Comparison of ENCODE assay signal across 14 mouse cellular contexts in genomic region chr4:74277486-74277885, GRCm38 (mm10). TPM values are rescaled to one million over a fixed set of nuclear protein-coding genes. Genes with fewer than 3 reads are reported as not detected.
A peak's percentile ranks its signal among the peaks of the same experiment; 100 is the strongest.
DNase-seq lines count a peak whose midpoint lies in the region; ATAC-seq lines count a peak whose summit lies in the region.
"Had no signal": no experiment of that assay in that cellular context is flagged by ENCODE, and none has a peak within 500 bp of the region (broad histone marks: within the 10 kb centered on the region; RNA-seq: fewer than 3 reads in every experiment).

No protein-coding gene starts in this region.

- 87% methylated on average over 1 of the region's 1 CpGs for WGBS in embryonic facial prominence, embryonic 12.5 days
- WGBS in embryonic facial prominence, embryonic 10.5 days = 84% methylated on average over 1 of the region's 1 CpGs
- 81% methylated on average over 1 of the region's 1 CpGs for WGBS in midbrain, embryonic 16.5 days

- no peaks in the 10 kb centered on the region for H3K9me3 ChIP-seq in embryonic facial prominence, embryonic 12.5 days
- H3K9me3 ChIP-seq in embryonic facial prominence, embryonic 10.5 days = no peaks in the 10 kb centered on the region
- no peaks in the 10 kb centered on the region for H3K9me3 ChIP-seq in midbrain, embryonic 16.5 days (replicated peaks; ENCODE audit: control insufficient read depth, low read length, poor library complexity, severe bottlenecking)
- H3K9me3 ChIP-seq: liver, embryonic 13.5 days had no signal

- no peak overlapping the region for H3K27ac ChIP-seq in embryonic facial prominence, embryonic 12.5 days
- no peak overlapping the region for H3K27ac ChIP-seq in embryonic facial prominence, embryonic 10.5 days (replicated peaks)
- no peak overlapping the region for H3K27ac ChIP-seq in midbrain, embryonic 16.5 days (ENCODE audit: low read length)
- H3K27ac ChIP-seq: liver, embryonic 13.5 days had no signal

- intact Hi-C loops in left cerebral cortex, postnatal 4 days (cut with DNase I) = no loop called here

- H3K9ac ChIP-seq in embryonic facial prominence, embryonic 12.5 days = no peak overlapping the region
- H3K9ac ChIP-seq in midbrain, embryonic 16.5 days (ENCODE audit: low read depth, low read length) = no peak overlapping the region
- H3K9ac ChIP-seq: liver, embryonic 13.5 days had no signal

- no peak overlapping the region for H3K4me2 ChIP-seq in embryonic facial prominence, embryonic 12.5 days (replicated peaks)
- no peak overlapping the region for H3K4me2 ChIP-seq in midbrain, embryonic 16.5 days (ENCODE audit: low read length)
- H3K4me2 ChIP-seq: liver, embryonic 13.5 days had no signal

- ATAC-seq in embryonic facial prominence, embryonic 12.5 days (ENCODE audit: insufficient number of reproducible peaks, insufficient read depth, low FRiP score, low TSS enrichment) = peak; percentile 67; the same call in 1 of the 2 replicates
- peak; percentile 25; the same call in 1 of the 2 replicates for ATAC-seq in midbrain, embryonic 16.5 days
- ATAC-seq: intestine, postnatal 0 days had no signal

- peaks cover 4% of the 10 kb centered on the region; the same call in 1 of the 2 replicates for H3K36me3 ChIP-seq in embryonic facial prominence, embryonic 12.5 days
- H3K36me3 ChIP-seq in embryonic facial prominence, embryonic 10.5 days (replicated peaks) = peaks cover 7% of the 10 kb centered on the region
- H3K36me3 ChIP-seq in midbrain, embryonic 16.5 days (ENCODE audit: control insufficient read depth, insufficient read depth, low read length) = no peaks in the 10 kb centered on the region

- no peak for DNase-seq in embryonic facial prominence, embryonic 10.5 days (ENCODE audit: low spot score)
- DNase-seq in left cerebral cortex, postnatal 4 days = peak; percentile 21
- DNase-seq in left cerebral cortex, adult 18-20 months (ENCODE audit: low spot score in 2 of 2) = no peak
- DNase-seq in cerebellum, adult 9-10 months = peak; percentile 39
- no peak for DNase-seq in layer of hippocampus, adult 18-20 months (ENCODE audit: low spot score in 2 of 2)
- DNase-seq in kidney, adult 11 months = no peak
- DNase-seq: gastrocnemius, postnatal 14 days; heart, postnatal 10 days; liver, embryonic 13.5 days; right cerebral cortex, adult 18-20 months; spleen, adult 18-20 months had no signal

- no peaks in the 10 kb centered on the region for H3K27me3 ChIP-seq in embryonic facial prominence, embryonic 12.5 days
- H3K27me3 ChIP-seq in embryonic facial prominence, embryonic 10.5 days (replicated peaks; ENCODE audit: low read depth, poor library complexity, severe bottlenecking) = no peaks in the 10 kb centered on the region
- H3K27me3 ChIP-seq in midbrain, embryonic 16.5 days (ENCODE audit: control insufficient read depth, insufficient read depth, low read depth, low read length) = no peaks in the 10 kb centered on the region
- H3K27me3 ChIP-seq: liver, embryonic 13.5 days had no signal

- no peaks in the 10 kb centered on the region for H3K4me1 ChIP-seq in embryonic facial prominence, embryonic 12.5 days
- no peaks in the 10 kb centered on the region for H3K4me1 ChIP-seq in embryonic facial prominence, embryonic 10.5 days
- H3K4me1 ChIP-seq in midbrain, embryonic 16.5 days (ENCODE audit: control insufficient read depth, insufficient read depth, low read length) = no peaks in the 10 kb centered on the region

- H3K4me3 ChIP-seq in embryonic facial prominence, embryonic 12.5 days = no peak overlapping the region
- no peak overlapping the region for H3K4me3 ChIP-seq in embryonic facial prominence, embryonic 10.5 days
- no peak overlapping the region for H3K4me3 ChIP-seq in midbrain, embryonic 16.5 days (ENCODE audit: low read depth, low read length)
- H3K4me3 ChIP-seq: liver, embryonic 13.5 days had no signal

RNA-seq across cellular contexts. Expression of gene Kdm4c, which starts 35.2 kb away (rescaled TPM):
- 14.6 TPM in 2 replicates for polyA plus RNA-seq in embryonic facial prominence, embryonic 12.5 days (2016; fragmentation: Nextera tagmentation; extraction: Ambion mirVana)
- 10.5 and 11.0 TPM in 2 replicates for polyA plus RNA-seq in embryonic facial prominence, embryonic 10.5 days (2016; fragmentation: Nextera tagmentation; extraction: Ambion mirVana)
- total RNA-seq in left cerebral cortex, postnatal 4 days (2021) = 10 to 100 TPM; 27.5 to 27.8 TPM
- total RNA-seq in left cerebral cortex, adult 18-20 months (2021) = 10 to 100 TPM; 22.2 to 22.3 TPM
- 16.6 and 17.9 TPM in 2 replicates for polyA plus RNA-seq in midbrain, embryonic 16.5 days (2015; fragmentation: Nextera tagmentation; extraction: Ambion mirVana)
- total RNA-seq in layer of hippocampus, adult 18-20 months (2021) = 10 to 100 TPM; 27.2 to 28.4 TPM

Comparison
In these comparisons a context has a peak if more than half of its experiments do, and no peak if none do; other contexts are left out.
1. DNase-seq: peak in left cerebral cortex, postnatal 4 days (single experiment) and cerebellum, adult 9-10 months (single experiment); none in embryonic facial prominence, embryonic 10.5 days (single experiment), left cerebral cortex, adult 18-20 months (0 of 2), layer of hippocampus, adult 18-20 months (0 of 2) and kidney, adult 11 months (single experiment).